Mouse (Mus musculus) forebrain, embryonic 10.5 days (tissue): ENCODE data around the gene Nadk2. TPM values are rescaled to one million over a fixed set of nuclear protein-coding genes. Genes with fewer than 3 reads are reported as not detected.

Experiments used
- DNase-seq: peaks from one replicate; pipeline ENCODE4 v3.0.0-alpha.2; 2017; ENCODE audit warnings: low spot score; ENCODE audit errors: extremely low spot score
- H3K27ac ChIP-seq: fragments of 300-500 bp; sonication (generic); 2 replicates; pipeline ENCODE4 v1.5.1; 2016; ENCODE audit warnings: mild to moderate bottlenecking
- H3K27me3 ChIP-seq: fragments of 300-500 bp; sonication (generic); 2 replicates; pipeline ENCODE4 v1.6.1; 2016; ENCODE audit warnings: mild to moderate bottlenecking; ENCODE audit not compliant: poor library complexity, severe bottlenecking
- H3K36me3 ChIP-seq: fragments of 300-500 bp; sonication (generic); replicated peaks from 2 replicates; pipeline ENCODE4 v1.6.1; 2016; ENCODE audit warnings: mild to moderate bottlenecking, moderate library complexity
- H3K4me1 ChIP-seq: fragments of 300-500 bp; sonication (generic); 2 replicates; pipeline ENCODE4 v1.6.1; 2016
- H3K4me3 ChIP-seq: fragments of 300-500 bp; sonication (generic); 2 replicates; pipeline ENCODE4 v1.5.1; 2016; ENCODE audit warnings: mild to moderate bottlenecking, moderate library complexity
- H3K9me3 ChIP-seq: fragments of 300-500 bp; sonication (generic); 2 replicates; pipeline ENCODE4 v1.6.1; 2016; ENCODE audit warnings: mild to moderate bottlenecking, moderate library complexity
- WGBS: fragments of 180-500 bp; shearing (Covaris S2); methylation state at CpG from one replicate; pipeline ENCODE4 v1.1.7; 2016; 5-methylcytosine and 5-hydroxymethylcytosine counted together
- polyA plus RNA-seq: library from polyadenylated mRNA; unstranded; fragments of >200 nt; fragmentation: Nextera tagmentation; extraction: Ambion mirVana; gene quantifications from 2 replicates; pipeline ENCODE4 v1.2.1, GENCODE M21; 2016

Nadk2 gene
- polyA plus RNA-seq, 1 experiment from 2014 or later: 30.4 TPM

GRCm38 (mm10) chr15:9093598-9094365, 22.7 kb downstream of the Nadk2 start:
- Histone ChIP-seq H3K9me3 (no peaks in the 10 kb centered on the region), H3K27ac (peak overlapping the region; percentile 60), H3K36me3 (peaks cover 75% of the 10 kb centered on the region), H3K4me1 (peaks cover 19% of the 10 kb centered on the region), H3K27me3 (no peaks in the 10 kb centered on the region), H3K4me3 (peak overlapping the region; percentile 29; the same call in 1 of the 2 replicates)
- DNase-seq: no peak
- 78% methylated on average over 11 of the region's 11 CpGs for WGBS

- no peaks in the 10 kb centered on the region for H3K27me3 ChIP-seq
- WGBS: 22% methylated on average over 13 of the region's 13 CpGs
- no peaks in the 10 kb centered on the region for H3K9me3 ChIP-seq
- peaks cover 77% of the 10 kb centered on the region for H3K36me3 ChIP-seq
- H3K4me1 ChIP-seq: peaks cover 14% of the 10 kb centered on the region
- DNase-seq: peak; percentile 47
- peak overlapping the region; percentile 60 for H3K27ac ChIP-seq
- peak overlapping the region; percentile 29; the same call in 1 of the 2 replicates for H3K4me3 ChIP-seq
Measured at GRCm38 (mm10) chr15:9094366-9094750, 23.3 kb downstream of the Nadk2 start.

DNA sequence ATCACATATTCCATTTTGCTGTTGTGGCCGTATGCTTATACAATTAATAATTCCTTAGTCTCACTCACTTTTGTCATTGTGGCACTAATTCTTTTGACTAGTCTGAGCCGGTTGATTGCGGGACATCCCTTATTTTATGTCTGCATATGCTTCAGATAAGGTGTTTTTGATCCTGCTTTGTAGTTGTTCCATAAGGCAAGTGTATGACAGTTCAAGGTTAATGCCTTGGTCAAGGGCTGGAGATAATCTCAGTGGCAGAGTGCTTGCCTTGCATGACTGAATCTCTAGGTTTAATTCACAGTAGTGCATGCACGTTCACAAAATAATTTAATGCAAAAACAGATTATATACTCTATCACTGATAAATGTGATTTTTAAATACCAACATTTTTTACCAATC, 25.8 kb downstream of the Nadk2 start:
- DNase-seq: no peak
- H3K27ac ChIP-seq: no peak overlapping the region
- no peak overlapping the region for H3K4me3 ChIP-seq
- H3K27me3 ChIP-seq: no peaks in the 10 kb centered on the region
- 93% methylated on average over 4 of the region's 4 CpGs for WGBS
- H3K9me3 ChIP-seq: no peaks in the 10 kb centered on the region
- peaks cover 10% of the 10 kb centered on the region for H3K4me1 ChIP-seq
- H3K36me3 ChIP-seq: peaks cover 79% of the 10 kb centered on the region

- H3K4me1 ChIP-seq: no peaks in the 10 kb centered on the region
Measured at GRCm38 (mm10) chr15:9100446-9101077, 29.5 kb downstream of the Nadk2 start.

DNA sequence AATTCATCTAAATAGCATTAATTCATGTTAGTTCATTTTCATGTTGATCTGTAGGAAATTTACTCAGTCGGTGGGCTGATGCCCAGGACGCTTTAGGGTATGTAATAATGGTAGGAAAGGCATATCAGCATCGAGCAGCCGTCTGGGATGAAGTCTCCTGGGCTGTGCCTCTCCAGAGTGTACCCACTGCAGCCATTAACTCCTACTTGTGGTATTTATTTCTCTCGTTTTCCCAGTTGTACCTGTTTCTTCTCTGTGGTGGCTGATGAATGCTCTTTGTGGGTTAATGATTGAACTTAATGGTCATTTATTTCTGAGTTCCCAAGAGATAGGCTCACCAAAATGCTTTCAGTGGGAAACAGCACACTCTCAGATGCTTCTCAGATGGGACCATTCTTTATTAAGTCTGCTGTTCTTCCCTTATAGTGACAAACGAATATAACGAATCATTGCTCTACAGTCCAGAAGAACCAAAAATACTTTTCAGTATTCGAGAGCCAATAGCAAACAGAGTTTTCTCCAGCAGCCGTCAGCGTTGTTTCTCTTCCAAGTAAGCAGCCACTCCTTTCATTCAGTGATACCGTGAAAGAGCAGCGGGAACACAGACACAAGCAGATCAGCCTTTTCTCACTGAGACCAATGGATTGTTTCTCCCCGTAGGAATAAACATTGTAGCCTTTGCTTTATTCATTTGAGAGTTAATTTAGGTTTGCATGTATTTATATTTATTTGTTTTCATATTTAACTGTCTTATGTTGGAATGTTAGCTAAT, 35.4 kb downstream of the Nadk2 start:
- 90% methylated on average over 13 of the region's 13 CpGs for WGBS

More at GRCm38 (mm10) chr15:9100446-9101077, 29.5 kb downstream of the Nadk2 start:
- Histone ChIP-seq H3K9me3 (no peaks in the 10 kb centered on the region), H3K27me3 (no peaks in the 10 kb centered on the region), H3K27ac (no peak overlapping the region), H3K4me3 (no peak overlapping the region), H3K36me3 (peaks cover 88% of the 10 kb centered on the region)
- no peak for DNase-seq
- 94% methylated on average over 10 of the region's 10 CpGs for WGBS

GRCm38 (mm10) chr15:9110526-9111347, 39.7 kb downstream of the Nadk2 start:
- H3K36me3 ChIP-seq: peaks cover 86% of the 10 kb centered on the region
- WGBS: 86% methylated on average over 6 of the region's 6 CpGs

More for the DNA sequence above, 35.4 kb downstream of the Nadk2 start:
- H3K4me3 ChIP-seq: no peak overlapping the region
- no peak overlapping the region for H3K27ac ChIP-seq
- no peaks in the 10 kb centered on the region for H3K4me1 ChIP-seq
- no peaks in the 10 kb centered on the region for H3K9me3 ChIP-seq
- no peaks in the 10 kb centered on the region for H3K27me3 ChIP-seq
- H3K36me3 ChIP-seq: peaks cover 83% of the 10 kb centered on the region
- DNase-seq: no peak

DNA sequence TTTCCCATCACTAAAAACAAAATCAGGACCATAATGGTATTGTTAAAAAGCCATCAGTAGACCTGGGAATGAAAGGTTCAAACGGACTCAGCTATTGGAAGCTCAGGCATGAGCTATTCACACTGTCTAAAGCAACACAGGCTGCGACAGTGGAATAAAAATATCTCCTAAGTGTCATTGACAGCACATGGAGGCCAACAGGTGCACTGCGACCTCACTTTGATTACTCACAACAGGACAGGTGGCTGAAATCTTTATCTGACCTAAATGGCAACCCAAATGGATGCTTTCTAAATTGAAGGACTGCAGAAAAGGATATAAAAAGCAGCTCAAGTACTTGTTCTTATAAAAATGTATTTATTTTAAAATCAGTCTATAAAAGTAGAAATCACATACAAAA, 40.6 kb downstream of the Nadk2 start:
- H3K4me1 ChIP-seq: no peaks in the 10 kb centered on the region
- no peak for DNase-seq
- H3K27ac ChIP-seq: no peak overlapping the region
- H3K4me3 ChIP-seq: no peak overlapping the region
- H3K36me3 ChIP-seq: peaks cover 88% of the 10 kb centered on the region
- H3K9me3 ChIP-seq: no peaks in the 10 kb centered on the region
- WGBS: 88% methylated on average over 3 of the region's 3 CpGs
- no peaks in the 10 kb centered on the region for H3K27me3 ChIP-seq

More at GRCm38 (mm10) chr15:9110526-9111347, 39.7 kb downstream of the Nadk2 start:
- Histone ChIP-seq H3K4me1 (no peaks in the 10 kb centered on the region), H3K9me3 (no peaks in the 10 kb centered on the region), H3K4me3 (no peak overlapping the region), H3K27ac (no peak overlapping the region), H3K27me3 (no peaks in the 10 kb centered on the region)
- DNase-seq: no peak

DNA sequence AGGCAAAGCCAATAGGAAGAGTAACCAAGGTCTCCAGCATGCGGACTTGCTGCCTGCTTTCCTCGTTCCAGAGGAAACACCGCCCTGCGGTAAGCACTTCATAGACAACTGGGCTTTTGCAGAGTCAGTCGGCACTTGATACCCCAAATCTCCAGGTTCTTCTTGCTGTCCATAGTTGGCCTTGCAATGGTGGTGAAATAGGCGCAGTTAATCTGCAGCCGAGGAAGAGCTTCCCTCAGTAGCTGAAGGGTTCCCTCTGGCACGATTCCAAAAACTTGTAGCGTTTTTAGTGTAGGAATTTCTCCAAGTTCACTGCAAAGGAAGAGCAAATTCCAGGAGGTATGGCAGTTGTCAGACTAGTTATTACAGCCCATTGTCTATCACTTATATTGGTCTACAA, 42.5 kb downstream of the Nadk2 start:
- H3K27me3 ChIP-seq: no peaks in the 10 kb centered on the region
- H3K4me1 ChIP-seq: no peaks in the 10 kb centered on the region
- WGBS: 91% methylated on average over 9 of the region's 9 CpGs
- H3K36me3 ChIP-seq: peaks cover 88% of the 10 kb centered on the region
- no peak overlapping the region for H3K27ac ChIP-seq
- H3K4me3 ChIP-seq: no peak overlapping the region
- no peak for DNase-seq
- H3K9me3 ChIP-seq: no peaks in the 10 kb centered on the region

DNA sequence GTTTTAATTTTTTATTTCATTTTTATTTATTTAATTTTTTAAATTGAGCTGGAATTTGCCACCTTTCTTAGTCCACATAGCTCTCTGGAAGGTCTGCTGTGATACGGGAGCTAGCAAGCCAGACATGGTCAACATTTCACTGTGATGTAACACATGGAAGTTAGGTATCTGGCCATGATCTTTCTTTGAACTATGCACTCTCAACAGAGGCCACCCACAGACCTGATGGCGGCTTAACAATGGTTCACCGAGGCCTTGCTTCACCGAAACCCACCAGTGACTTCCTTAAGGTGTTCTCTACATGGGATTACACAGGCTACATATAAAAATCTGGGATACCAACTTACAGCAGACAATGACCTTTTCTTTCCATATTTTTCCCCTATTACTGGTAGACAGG, 43.1 kb downstream of the Nadk2 start:
- no peak for DNase-seq
- WGBS: 85% methylated on average over 4 of the region's 4 CpGs
- Histone ChIP-seq H3K27ac (no peak overlapping the region), H3K27me3 (no peaks in the 10 kb centered on the region), H3K4me1 (no peaks in the 10 kb centered on the region), H3K9me3 (no peaks in the 10 kb centered on the region), H3K4me3 (no peak overlapping the region), H3K36me3 (peaks cover 90% of the 10 kb centered on the region)

GRCm38 (mm10) chr15:9114599-9114998, 43.5 kb downstream of the Nadk2 start:
- no peaks in the 10 kb centered on the region for H3K27me3 ChIP-seq
- no peak overlapping the region for H3K4me3 ChIP-seq
- no peak for DNase-seq
- no peaks in the 10 kb centered on the region for H3K4me1 ChIP-seq
- H3K36me3 ChIP-seq: peaks cover 93% of the 10 kb centered on the region
- no peaks in the 10 kb centered on the region for H3K9me3 ChIP-seq
- no peak overlapping the region for H3K27ac ChIP-seq
- WGBS: 80% methylated on average over 5 of the region's 5 CpGs

GRCm38 (mm10) chr15:9118852-9119251, 47.8 kb downstream of the Nadk2 start:
- Histone ChIP-seq H3K27ac (no peak overlapping the region), H3K4me1 (no peaks in the 10 kb centered on the region), H3K9me3 (no peaks in the 10 kb centered on the region), H3K4me3 (no peak overlapping the region), H3K36me3 (peaks cover 100% of the 10 kb centered on the region), H3K27me3 (no peaks in the 10 kb centered on the region)
- WGBS: 95% methylated on average over 4 of the region's 4 CpGs
- peak; percentile 5 for DNase-seq

DNA sequence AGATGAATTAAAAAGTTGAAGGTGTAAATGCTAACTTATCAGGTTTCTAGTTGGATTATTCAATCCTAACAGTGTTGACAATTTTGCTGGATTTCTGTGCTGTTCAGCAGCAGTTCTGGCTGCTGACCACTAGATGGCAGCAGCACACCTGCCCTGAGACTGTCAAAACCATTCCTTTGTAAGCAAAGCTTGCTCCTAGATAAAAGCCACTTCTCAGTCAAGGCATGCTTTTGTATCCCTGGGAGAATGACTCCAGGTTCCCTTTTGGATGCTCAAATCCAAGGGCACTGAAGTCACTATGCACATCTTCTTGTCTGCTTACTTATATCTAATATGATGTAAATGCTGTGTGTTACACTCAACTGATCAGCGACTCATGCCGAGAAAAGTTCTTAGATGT, 49.0 kb downstream of the Nadk2 start:
- no peak overlapping the region for H3K27ac ChIP-seq
- 95% methylated on average over 2 of the region's 2 CpGs for WGBS
- H3K4me3 ChIP-seq: no peak overlapping the region
- H3K36me3 ChIP-seq: peaks cover 100% of the 10 kb centered on the region
- H3K27me3 ChIP-seq: no peaks in the 10 kb centered on the region
- H3K4me1 ChIP-seq: no peaks in the 10 kb centered on the region
- no peaks in the 10 kb centered on the region for H3K9me3 ChIP-seq
- peak; percentile 40 for DNase-seq
